Mouse (Mus musculus) kidney, adult 2 months (tissue): Measurements from ENCODE around the gene Chst11. TPM values are rescaled to one million over a fixed set of nuclear protein-coding genes. Genes with fewer than 3 reads are reported as not detected.

Source experiments
- DNase-seq: peaks from one replicate; pipeline ENCODE4 v3.0.0; 2021
- H3K27ac ChIP-seq: fragments of 200-500 bp; 2 replicates; pipeline ENCODE4 v1.5.1; 2012; ENCODE audit warnings: low read depth, low read length, control low read depth, inconsistent platforms; ENCODE audit not compliant: insufficient read depth
- H3K27me3 ChIP-seq: fragments of 200-500 bp; replicated peaks from 2 replicates; pipeline ENCODE4 v1.6.1; 2012; ENCODE audit warnings: mild to moderate bottlenecking, moderate library complexity, low read length, inconsistent platforms; ENCODE audit not compliant: control insufficient read depth, insufficient read depth
- H3K36me3 ChIP-seq: fragments of 200-500 bp; 2 replicates; pipeline ENCODE4 v1.6.1; 2012; ENCODE audit warnings: mild to moderate bottlenecking, moderate library complexity, low read length, inconsistent platforms; ENCODE audit not compliant: control insufficient read depth, insufficient read depth
- H3K4me1 ChIP-seq: fragments of 200-500 bp; 2 replicates; pipeline ENCODE4 v1.6.1; 2011; ENCODE audit warnings: low read length; ENCODE audit not compliant: control insufficient read depth, insufficient read depth
- H3K4me3 ChIP-seq: fragments of 200-500 bp; 2 replicates; pipeline ENCODE4 v1.5.1; 2011; ENCODE audit warnings: mild to moderate bottlenecking, low read depth, low read length, control low read depth; ENCODE audit not compliant: insufficient read depth
- CTCF ChIP-seq: fragments of 200-500 bp; conservative IDR thresholded peaks from 2 replicates; pipeline ENCODE4 v1.5.1; 2011; ENCODE audit warnings: low read depth, mild to moderate bottlenecking, control low read depth, low read length, moderate library complexity, mixed read lengths; ENCODE audit not compliant: insufficient read depth, insufficient read length
- POLR2A ChIP-seq: fragments of 200-500 bp; IDR thresholded peaks from one replicate; pipeline ENCODE4 v1.6.1; 2011; ENCODE audit warnings: low read depth, low read length, control low read depth
- WGBS: fragments of 180-500 bp; shearing (Covaris S2); methylation state at CpG from one replicate; pipeline ENCODE4 v1.1.7; 2018; 5-methylcytosine and 5-hydroxymethylcytosine counted together
- polyA plus RNA-seq: library from polyadenylated mRNA; depleted of rRNA; stranded (reverse); fragments of >200 nt; gene quantifications from 2 replicates; pipeline ENCODE4 v1.2.3, GENCODE M21; 2012

Chst11 gene
- polyA plus RNA-seq, 1 experiment = 8.0 TPM

GRCm38 (mm10) chr10:83030928-83031327 is 45.6 kb downstream of the Chst11 start:
- Histone ChIP-seq H3K27ac (no peak overlapping the region), H3K4me1 (peaks cover 25% of the 10 kb centered on the region)
- no peak for DNase-seq

GRCm38 (mm10) chr10:83031561-83031960 is 46.3 kb downstream of the Chst11 start:
- no peak for DNase-seq
- no peak overlapping the region for H3K27ac ChIP-seq
- TF ChIP-seq CTCF = no peak
- TF ChIP-seq POLR2A = no peak
- no peaks in the 10 kb centered on the region for H3K27me3 ChIP-seq
- 62% methylated on average over 4 of the region's 4 CpGs for WGBS
- H3K4me3 ChIP-seq = no peak overlapping the region
- H3K36me3 ChIP-seq = no peaks in the 10 kb centered on the region
- H3K4me1 ChIP-seq = peaks cover 25% of the 10 kb centered on the region

More at GRCm38 (mm10) chr10:83030928-83031327, 45.6 kb downstream of the Chst11 start:
- Histone ChIP-seq H3K4me3 (no peak overlapping the region), H3K27me3 (no peaks in the 10 kb centered on the region), H3K36me3 (no peaks in the 10 kb centered on the region)
- no peak for TF ChIP-seq CTCF
- no peak for TF ChIP-seq POLR2A
- WGBS = 49% methylated on average over 6 of the region's 6 CpGs

GRCm38 (mm10) chr10:83032559-83032958 is 47.3 kb downstream of the Chst11 start:
- Histone ChIP-seq H3K4me3 (no peak overlapping the region), H3K27me3 (no peaks in the 10 kb centered on the region), H3K36me3 (no peaks in the 10 kb centered on the region), H3K4me1 (peaks cover 25% of the 10 kb centered on the region), H3K27ac (no peak overlapping the region)
- DNase-seq = peak; percentile 51
- 57% methylated on average over 10 of the region's 10 CpGs for WGBS
- no peak for TF ChIP-seq POLR2A
- no peak for TF ChIP-seq CTCF

- 77% methylated on average over 20 of the region's 20 CpGs for WGBS
- H3K27ac ChIP-seq = no peak overlapping the region
- H3K27me3 ChIP-seq = no peaks in the 10 kb centered on the region
- peaks cover 9% of the 10 kb centered on the region for H3K4me1 ChIP-seq
- no peaks in the 10 kb centered on the region for H3K36me3 ChIP-seq
- TF ChIP-seq POLR2A = no peak
- TF ChIP-seq CTCF = no peak
- H3K4me3 ChIP-seq = no peak overlapping the region
- no peak for DNase-seq
Observed at GRCm38 (mm10) chr10:83036340-83037045, 51.2 kb downstream of the Chst11 start.

- Histone ChIP-seq H3K4me1 (0 out of 2 replicates have a peak, but pooled peaks cover 5% of the 10 kb centered on the region), H3K4me3 (no peak overlapping the region), H3K27ac (no peak overlapping the region), H3K27me3 (no peaks in the 10 kb centered on the region), H3K36me3 (no peaks in the 10 kb centered on the region)
- 88% methylated on average over 9 of the region's 9 CpGs for WGBS
- no peak for DNase-seq
- TF ChIP-seq POLR2A (no peak), CTCF (no peak)
Observed at GRCm38 (mm10) chr10:83038166-83038565, 52.9 kb downstream of the Chst11 start.

GRCm38 (mm10) chr10:83039414-83039813 is 54.1 kb downstream of the Chst11 start:
- no peaks in the 10 kb centered on the region for H3K27me3 ChIP-seq
- no peak overlapping the region for H3K4me3 ChIP-seq
- H3K4me1 ChIP-seq = peaks cover 13% of the 10 kb centered on the region; the same call in 1 of the 2 replicates
- no peak for TF ChIP-seq POLR2A
- no peak for TF ChIP-seq CTCF
- no peak overlapping the region for H3K27ac ChIP-seq
- 84% methylated on average over 10 of the region's 10 CpGs for WGBS
- no peaks in the 10 kb centered on the region for H3K36me3 ChIP-seq
- no peak for DNase-seq

GRCm38 (mm10) chr10:83041875-83042274 is 56.6 kb downstream of the Chst11 start:
- H3K27ac ChIP-seq = no peak overlapping the region
- no peak for TF ChIP-seq CTCF
- no peak for TF ChIP-seq POLR2A
- no peak for DNase-seq
- H3K27me3 ChIP-seq = no peaks in the 10 kb centered on the region
- H3K4me3 ChIP-seq = no peak overlapping the region
- WGBS = 87% methylated on average over 9 of the region's 9 CpGs
- H3K4me1 ChIP-seq = peaks cover 20% of the 10 kb centered on the region; the same call in 1 of the 2 replicates
- H3K36me3 ChIP-seq = no peaks in the 10 kb centered on the region
